Mouse (Mus musculus) intestine, embryonic 14.5 days (tissue): Measurements from ENCODE around the gene Myh11. TPM values are rescaled to one million over a fixed set of nuclear protein-coding genes. Genes with fewer than 3 reads are reported as not detected.
A peak's percentile ranks its signal among the peaks of the same experiment; 100 is the strongest.

Source experiments
- ATAC-seq: fragments of 200-750 bp; cut with Nextera tagmentation; replicated peaks from 2 replicates; pipeline ENCODE4 v1.8.0; 2017; ENCODE audit warnings: low read depth, moderate number of reproducible peaks, moderate TSS enrichment, moderate library complexity; ENCODE audit not compliant: low FRiP score, low TSS enrichment
- DNase-seq: peaks from one replicate; pipeline ENCODE4 v3.0.0-alpha.2; 2018; ENCODE audit warnings: low spot score
- H3K27ac ChIP-seq: fragments of 300-500 bp; sonication (generic); 2 replicates; pipeline ENCODE4 v1.5.1; 2014; ENCODE audit warnings: low read depth, mild to moderate bottlenecking, control low read depth
- H3K27me3 ChIP-seq: fragments of 300-500 bp; sonication (generic); replicated peaks from 2 replicates; pipeline ENCODE4 v1.6.1; 2014; ENCODE audit warnings: low read length, control low read depth; ENCODE audit not compliant: control insufficient read depth, insufficient read depth
- H3K36me3 ChIP-seq: fragments of 300-500 bp; sonication (generic); 2 replicates; pipeline ENCODE4 v1.6.1; 2014; ENCODE audit warnings: low read length, control low read depth; ENCODE audit not compliant: control insufficient read depth, insufficient read depth
- H3K4me1 ChIP-seq: fragments of 300-500 bp; sonication (generic); replicated peaks from 2 replicates; pipeline ENCODE4 v1.6.1; 2014; ENCODE audit warnings: low read length, control low read depth, mixed read lengths; ENCODE audit not compliant: control insufficient read depth, insufficient read depth
- H3K4me2 ChIP-seq: fragments of 300-500 bp; sonication (generic); 2 replicates; pipeline ENCODE4 v1.6.1; 2014; ENCODE audit warnings: low read length
- H3K4me3 ChIP-seq: fragments of 300-500 bp; sonication (generic); 2 replicates; pipeline ENCODE4 v1.5.1; 2014; ENCODE audit warnings: low read depth, low read length, control low read depth, mixed read lengths
- H3K9ac ChIP-seq: fragments of 300-500 bp; sonication (generic); 2 replicates; pipeline ENCODE4 v1.6.1; 2014; ENCODE audit warnings: mild to moderate bottlenecking, low read length
- H3K9me3 ChIP-seq: fragments of 300-500 bp; sonication (generic); 2 replicates; pipeline ENCODE4 v1.6.1; 2016; ENCODE audit warnings: low read length, control low read depth; ENCODE audit not compliant: control insufficient read depth
- WGBS: fragments of 180-500 bp; shearing (Covaris S2); extraction: QIAGEN DNeasy Blood & Tissue Kit; methylation state at CpG from one replicate; pipeline ENCODE4 v1.1.7; 2014; 5-methylcytosine and 5-hydroxymethylcytosine counted together
- polyA plus RNA-seq: library from polyadenylated mRNA; unstranded; fragments of >200 nt; fragmentation: Nextera tagmentation; extraction: Ambion mirVana; gene quantifications from 2 replicates; pipeline ENCODE4 v1.2.1, GENCODE M21; 2014

Myh11 gene
- polyA plus RNA-seq = 215 and 231 TPM in 2 replicates

DNA sequence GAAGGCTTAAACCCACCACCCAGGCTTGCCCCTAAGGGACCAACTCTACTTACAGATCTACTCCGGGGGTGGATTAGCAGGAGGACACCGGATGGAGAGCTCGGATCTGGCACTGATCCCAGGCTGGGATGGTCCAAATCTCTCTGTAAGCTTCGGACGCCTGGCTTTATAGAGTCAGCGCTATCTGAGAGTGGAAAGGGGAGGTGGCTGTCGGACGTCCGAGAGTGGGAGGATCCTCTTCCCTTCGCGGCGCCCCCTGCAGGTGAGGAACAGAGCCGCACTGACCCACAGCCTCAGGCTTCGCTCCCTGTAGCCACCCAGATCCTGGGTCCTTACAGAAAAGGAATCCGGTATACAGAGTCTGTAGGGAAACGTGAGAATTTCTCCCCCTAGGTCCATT is at the start of gene Myh11:
Gene Myh11, minus strand, starts transcription at position 150 of the 400 bp plus-strand sequence.
- WGBS = 2% methylated on average over 15 of the region's 16 CpGs

DNA sequence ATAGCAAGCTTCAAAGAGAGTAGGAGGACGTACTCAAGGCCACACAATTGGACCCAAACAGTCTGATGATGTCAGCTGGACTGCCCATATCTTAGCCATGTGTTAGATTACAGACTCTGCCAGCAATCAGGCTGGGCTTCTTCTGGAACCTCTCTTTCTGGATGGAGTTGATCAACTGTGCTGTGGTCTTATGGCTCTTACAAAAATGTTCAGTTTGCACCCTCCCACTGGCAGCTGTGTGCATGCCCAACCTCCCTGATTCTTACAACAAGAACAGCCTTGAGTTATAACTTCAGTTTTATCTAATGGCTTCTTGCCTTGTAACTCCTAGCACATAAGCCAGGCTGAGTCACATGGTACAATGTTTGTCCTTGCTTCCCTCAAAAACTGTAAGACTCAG is 37.0 kb upstream of the Myh11 start:
- ATAC-seq (no peak), DNase-seq (no peak)
- Histone ChIP-seq H3K27ac (no peak overlapping the region), H3K4me1 (no peaks in the 10 kb centered on the region), H3K9ac (no peak overlapping the region), H3K9me3 (no peaks in the 10 kb centered on the region), H3K4me3 (no peak overlapping the region), H3K27me3 (no peaks in the 10 kb centered on the region), H3K4me2 (no peak overlapping the region), H3K36me3 (no peaks in the 10 kb centered on the region)
- WGBS = 64% methylated on average over 1 of the region's 1 CpGs

More for the DNA sequence above, at the start of gene Myh11:
- Histone ChIP-seq H3K27me3 (no peaks in the 10 kb centered on the region), H3K27ac (peak within 1 kb of the TSS; percentile 85), H3K4me2 (peak within 1 kb of the TSS; percentile 48), H3K9ac (peak within 1 kb of the TSS; percentile 55), H3K36me3 (no peaks in the 10 kb centered on the region), H3K9me3 (no peaks in the 10 kb centered on the region), H3K4me3 (peak within 1 kb of the TSS; percentile 31), H3K4me1 (no peaks in the 10 kb centered on the region; the same call in 1 of the 2 replicates)
- ATAC-seq (peak; percentile 59), DNase-seq (peak; percentile 90)

DNA sequence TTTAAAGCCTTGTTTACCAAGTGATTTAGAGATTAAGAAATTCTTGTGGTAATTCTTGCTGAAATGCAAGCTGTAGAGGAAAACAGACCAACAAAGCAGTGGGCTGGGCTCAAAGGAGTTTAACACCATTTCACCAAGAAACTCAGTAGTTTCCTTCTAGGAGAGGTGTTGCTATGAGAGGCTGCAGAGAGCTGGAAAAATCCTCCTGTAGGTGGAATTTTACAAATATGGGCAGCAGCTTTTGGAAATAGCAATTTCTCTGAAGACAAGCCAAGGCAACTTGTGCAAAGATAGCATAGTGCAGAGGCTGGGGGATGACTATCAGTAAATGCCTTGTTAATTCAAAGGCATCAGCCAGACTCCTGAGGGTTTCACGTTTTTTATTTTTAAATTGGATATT is 29.3 kb upstream of the Myh11 start:
- DNase-seq (no peak), ATAC-seq (no peak)
- Histone ChIP-seq H3K36me3 (no peaks in the 10 kb centered on the region), H3K9ac (no peak overlapping the region), H3K27me3 (no peaks in the 10 kb centered on the region), H3K9me3 (no peaks in the 10 kb centered on the region), H3K4me3 (no peak overlapping the region), H3K4me1 (peaks cover 4% of the 10 kb centered on the region), H3K27ac (no peak overlapping the region), H3K4me2 (no peak overlapping the region)
- WGBS = 36% methylated on average over 1 of the region's 1 CpGs

DNA sequence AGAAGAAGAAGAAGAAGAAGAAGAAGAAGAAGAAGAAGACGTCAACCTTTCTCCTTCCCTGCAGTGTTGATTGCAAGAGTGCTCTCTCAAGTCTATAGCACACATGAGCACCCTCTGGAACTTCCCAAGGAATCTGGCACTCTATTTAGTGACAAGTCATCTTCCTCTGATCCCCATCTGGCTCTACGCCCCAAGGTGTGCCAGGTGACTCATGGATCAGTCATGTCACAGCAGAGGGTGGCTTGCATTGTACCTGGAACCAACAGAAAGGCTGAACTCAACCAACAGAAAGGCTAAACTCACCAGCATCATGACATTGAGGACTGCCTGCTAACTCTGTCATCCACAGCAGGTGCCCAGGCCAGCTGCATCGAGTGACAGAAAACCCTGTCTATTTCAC is 28.5 kb upstream of the Myh11 start:
- no peak overlapping the region for H3K27ac ChIP-seq
- WGBS = 85% methylated on average over 3 of the region's 3 CpGs
- H3K4me1 ChIP-seq = peaks cover 4% of the 10 kb centered on the region
- DNase-seq = no peak
- no peak overlapping the region for H3K9ac ChIP-seq
- H3K4me2 ChIP-seq = no peak overlapping the region
- no peaks in the 10 kb centered on the region for H3K27me3 ChIP-seq
- no peaks in the 10 kb centered on the region for H3K9me3 ChIP-seq
- H3K4me3 ChIP-seq = no peak overlapping the region
- H3K36me3 ChIP-seq = no peaks in the 10 kb centered on the region
- ATAC-seq = no peak

DNA sequence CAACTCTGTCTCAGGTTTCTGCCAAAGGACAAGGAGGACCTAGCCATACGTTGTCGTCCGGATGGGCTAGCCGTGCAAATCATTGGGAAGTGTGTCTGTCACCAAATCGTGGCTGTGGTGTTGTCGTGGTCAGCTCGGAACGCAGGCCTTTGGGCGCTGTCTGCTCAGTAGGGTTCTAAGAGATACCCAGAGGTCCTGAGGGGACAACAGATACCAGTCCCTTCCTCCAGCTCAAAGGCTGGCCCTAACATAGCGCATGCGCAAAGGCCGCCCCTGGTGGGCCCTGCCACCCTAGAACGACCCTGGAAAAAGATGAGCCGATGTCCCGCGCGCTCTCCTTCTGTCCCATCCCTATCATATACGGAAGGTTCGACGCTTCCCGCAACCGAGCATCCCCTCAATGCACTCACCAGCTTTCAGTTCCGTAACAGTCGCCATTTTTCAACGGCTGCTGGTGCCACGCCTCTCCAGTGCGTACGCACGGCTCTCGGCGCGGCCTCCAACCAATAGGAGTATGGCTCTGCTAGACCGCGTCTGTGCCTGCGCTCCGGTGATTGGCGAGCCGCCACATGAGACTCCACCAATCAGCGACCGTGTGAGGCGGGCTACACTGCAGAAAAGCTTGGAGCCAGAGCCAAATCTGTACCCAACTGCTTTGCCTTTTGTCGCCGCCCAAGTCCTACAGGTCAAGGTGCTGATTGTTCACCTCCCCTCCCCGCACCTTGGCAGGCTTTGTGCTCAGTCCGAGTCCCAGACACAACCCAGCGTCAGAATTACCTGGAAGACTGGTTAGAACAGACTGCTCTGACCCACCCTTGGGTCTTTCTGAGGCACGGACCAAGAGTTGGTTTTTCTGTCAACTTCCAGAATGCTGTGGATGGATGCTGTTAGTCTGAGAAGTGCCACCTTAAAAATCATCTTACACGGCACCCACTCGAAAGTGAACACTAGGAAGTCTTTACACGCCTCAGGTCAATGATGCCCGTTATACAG is 26.0 kb upstream of the Myh11 start, which contains the start of gene Fopnl:
Gene Fopnl, minus strand, starts transcription at position 522 of the 993 bp plus-strand sequence.
- peak; percentile 100 for ATAC-seq
- H3K36me3 ChIP-seq = peaks cover 19% of the 10 kb centered on the region
- WGBS = 4% methylated on average over 51 of the region's 51 CpGs

DNA sequence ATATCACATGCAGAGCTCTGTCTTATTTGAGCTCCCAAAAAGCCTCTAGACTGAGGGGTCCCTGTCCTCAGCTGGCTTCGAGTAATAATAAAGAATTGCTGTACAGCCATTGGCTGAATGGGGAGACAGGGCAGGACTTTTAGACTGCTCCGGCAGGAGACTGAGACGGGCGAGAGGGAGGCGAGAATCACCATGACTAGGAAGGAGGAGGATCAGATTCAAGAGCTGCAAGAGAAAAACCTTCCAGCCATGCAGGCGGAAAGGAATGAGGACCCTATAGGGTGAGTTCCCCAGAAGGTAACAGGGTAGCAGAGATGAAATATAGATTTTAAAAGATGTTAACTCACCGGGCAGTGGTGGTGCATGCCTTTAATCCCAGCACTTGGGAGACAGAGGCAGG is 21.7 kb upstream of the Myh11 start:
- H3K36me3 ChIP-seq = peaks cover 51% of the 10 kb centered on the region
- peaks cover 4% of the 10 kb centered on the region for H3K4me1 ChIP-seq
- ATAC-seq (no peak), DNase-seq (no peak)
- 93% methylated on average over 7 of the region's 7 CpGs for WGBS
- H3K27ac ChIP-seq = no peak overlapping the region
- H3K4me3 ChIP-seq = no peak overlapping the region
- no peak overlapping the region for H3K9ac ChIP-seq
- H3K27me3 ChIP-seq = no peaks in the 10 kb centered on the region
- no peak overlapping the region for H3K4me2 ChIP-seq
- no peaks in the 10 kb centered on the region for H3K9me3 ChIP-seq

More for the DNA sequence above, 26.0 kb upstream of the Myh11 start, which contains the start of gene Fopnl:
- H3K27me3 ChIP-seq = no peaks in the 10 kb centered on the region
- H3K27ac ChIP-seq = peak within 1 kb of the TSS; percentile 80
- H3K4me2 ChIP-seq = peak within 1 kb of the TSS; percentile 75
- DNase-seq = peak; percentile 93
- peak within 1 kb of the TSS; percentile 73 for H3K9ac ChIP-seq
- no peaks in the 10 kb centered on the region for H3K9me3 ChIP-seq
- peaks cover 4% of the 10 kb centered on the region for H3K4me1 ChIP-seq
- H3K4me3 ChIP-seq = peak within 1 kb of the TSS; percentile 65

DNA sequence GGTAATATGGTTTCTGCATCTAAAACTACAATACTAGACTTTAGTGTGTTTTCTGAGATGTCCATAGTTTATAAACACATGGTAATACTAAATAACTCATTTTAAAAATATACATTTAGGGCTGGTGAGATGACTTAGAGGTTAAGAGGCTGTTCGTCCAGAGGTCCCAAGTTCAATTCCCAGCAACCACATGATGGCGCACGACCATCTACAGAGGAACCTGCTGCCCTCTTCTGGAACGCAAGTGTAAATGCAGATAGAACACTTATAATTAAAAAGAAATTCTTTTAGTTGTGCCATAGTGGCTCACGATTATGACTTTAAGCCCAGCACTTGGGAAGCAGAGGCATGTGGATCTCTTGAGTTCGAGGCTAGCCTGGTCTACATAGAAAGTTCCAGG is 20.2 kb upstream of the Myh11 start:
- Histone ChIP-seq H3K27me3 (no peaks in the 10 kb centered on the region), H3K4me3 (no peak overlapping the region), H3K9me3 (no peaks in the 10 kb centered on the region), H3K27ac (no peak overlapping the region), H3K4me1 (peaks cover 4% of the 10 kb centered on the region), H3K9ac (no peak overlapping the region), H3K36me3 (peaks cover 64% of the 10 kb centered on the region), H3K4me2 (no peak overlapping the region)
- DNase-seq (no peak), ATAC-seq (no peak)
- WGBS = 49% methylated on average over 6 of the region's 6 CpGs

DNA sequence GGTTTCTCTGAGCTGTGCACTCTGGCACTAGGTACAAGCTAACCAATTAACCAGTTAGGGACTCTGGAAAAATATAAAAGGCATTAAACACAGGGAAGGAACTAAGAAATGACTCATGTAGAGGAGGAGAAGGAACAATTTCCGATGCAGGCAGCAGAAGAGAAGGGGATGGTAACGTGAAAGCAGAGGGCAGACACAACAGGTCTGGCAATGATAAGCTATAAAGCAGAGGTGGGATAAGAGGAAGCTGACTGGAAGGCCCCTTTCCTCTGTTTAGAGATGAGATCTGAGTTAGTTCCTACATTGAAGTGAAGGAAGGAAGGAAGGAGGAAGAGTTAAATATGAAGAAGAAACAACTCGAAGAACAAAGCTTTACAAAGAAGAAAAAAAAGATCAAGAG is 18.7 kb upstream of the Myh11 start:
- Histone ChIP-seq H3K36me3 (peaks cover 72% of the 10 kb centered on the region), H3K9me3 (no peaks in the 10 kb centered on the region), H3K4me1 (no peaks in the 10 kb centered on the region), H3K9ac (no peak overlapping the region), H3K4me2 (no peak overlapping the region), H3K4me3 (no peak overlapping the region), H3K27ac (no peak overlapping the region), H3K27me3 (no peaks in the 10 kb centered on the region)
- WGBS = 88% methylated on average over 3 of the region's 3 CpGs
- DNase-seq = no peak
- no peak for ATAC-seq
